Mouse (Mus musculus): ENCODE results near the gene Maml2.

Gene Maml2

DNA sequence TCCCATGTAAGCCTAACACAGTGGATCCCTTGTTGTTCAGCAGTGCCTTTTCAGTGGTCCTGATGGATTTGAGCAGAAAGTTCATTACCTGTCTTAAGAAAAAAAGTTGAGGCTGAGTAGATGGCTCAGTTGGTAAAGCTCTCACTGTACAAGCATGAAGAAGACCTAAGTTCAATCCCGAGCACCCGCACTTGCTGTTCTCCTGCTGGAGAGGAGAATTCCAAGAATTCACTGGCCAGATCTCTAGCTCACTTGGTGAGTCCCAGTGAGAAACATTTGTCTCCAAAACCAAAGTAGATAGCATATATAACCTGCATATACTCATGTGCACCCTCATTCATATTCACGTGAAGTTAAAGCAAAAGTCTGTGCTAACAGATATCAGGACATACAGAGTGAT, 8.7 kb downstream of the Maml2 start:
- POLR2A ChIA-PET, result no interaction called here
- CTCF ChIA-PET, result no interaction called here

DNA sequence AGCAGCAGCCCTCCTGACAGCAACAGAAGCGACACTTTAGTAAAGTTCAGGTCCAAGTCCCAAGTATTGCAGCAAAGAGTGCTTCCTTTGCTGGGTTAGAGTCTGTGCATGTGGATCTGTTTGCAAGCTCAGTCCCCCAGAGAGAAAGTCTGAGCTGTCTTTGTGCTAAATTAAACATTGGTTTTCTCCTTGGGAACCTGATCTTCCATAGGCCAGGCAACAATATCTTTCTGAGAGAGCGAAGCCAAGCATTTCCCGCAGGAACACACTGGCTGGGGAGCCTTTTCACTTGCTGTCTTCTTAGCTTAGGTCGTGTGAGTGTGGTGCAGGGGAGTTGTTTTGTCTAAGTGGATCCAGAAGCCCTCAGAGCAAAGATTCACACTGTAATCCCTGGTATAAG, 9.5 kb downstream of the Maml2 start:
- ChIA-PET POLR2A (no interaction called here), CTCF (interaction anchor here in 1 of 4 experiments (0.7 kb wide), 1 partner anchor 1463 kb away, joined by 3 read pairs; no protein-coding TSS in a partner anchor)

DNA sequence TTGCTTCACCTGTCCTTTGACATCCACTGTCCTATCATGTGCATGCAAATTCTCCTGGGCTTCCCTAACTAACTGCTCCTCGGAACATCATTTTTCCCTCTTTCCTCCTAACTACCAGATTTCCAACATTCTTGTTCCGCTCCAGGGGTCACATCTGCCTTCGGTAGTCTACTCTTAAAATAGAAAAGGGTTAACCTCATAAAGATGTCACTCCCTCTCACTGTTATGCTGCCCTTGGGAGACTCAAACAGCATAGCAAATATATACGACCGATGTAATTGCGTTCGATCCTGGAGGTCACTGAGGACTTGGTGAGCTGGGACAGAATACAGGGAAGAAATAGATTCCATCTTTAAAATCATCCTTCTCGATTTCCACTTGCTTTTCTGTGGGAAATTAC, 11.0 kb downstream of the Maml2 start:
- ChIA-PET POLR2A (interaction anchor here in 1 of 4 experiments (0.5 kb wide), 1 partner anchor 10 kb away, joined by 3 read pairs; no protein-coding TSS in a partner anchor), CTCF (interaction anchor here in 1 of 4 experiments (0.7 kb wide), 1 partner anchor 77 kb away, joined by 3 read pairs; no protein-coding TSS in a partner anchor)

DNA sequence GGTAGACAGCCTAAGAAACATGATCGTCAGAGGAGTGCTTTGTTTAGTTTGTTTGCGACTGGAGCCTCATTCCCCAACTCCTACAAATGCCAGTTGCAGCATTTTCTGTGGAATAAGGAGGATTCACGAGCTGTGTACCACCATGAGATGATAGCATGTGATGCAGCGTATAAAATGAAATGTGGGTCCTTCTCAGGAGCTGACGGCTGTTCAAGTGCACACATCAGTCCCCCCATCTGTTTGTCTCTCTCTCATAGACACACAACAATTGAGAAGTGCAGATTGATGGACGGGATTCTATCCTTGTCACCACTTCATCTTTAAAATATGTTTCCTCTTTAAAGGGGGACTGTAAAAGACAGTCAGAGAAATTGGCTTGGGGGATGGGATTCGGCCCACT, 12.1 kb downstream of the Maml2 start:
- CTCF ChIA-PET, result no interaction called here
- POLR2A ChIA-PET, result interaction anchor here in 1 of 4 experiments (0.7 kb wide), 1 partner anchor 390 kb away, joined by 3 read pairs; no protein-coding TSS in a partner anchor

DNA sequence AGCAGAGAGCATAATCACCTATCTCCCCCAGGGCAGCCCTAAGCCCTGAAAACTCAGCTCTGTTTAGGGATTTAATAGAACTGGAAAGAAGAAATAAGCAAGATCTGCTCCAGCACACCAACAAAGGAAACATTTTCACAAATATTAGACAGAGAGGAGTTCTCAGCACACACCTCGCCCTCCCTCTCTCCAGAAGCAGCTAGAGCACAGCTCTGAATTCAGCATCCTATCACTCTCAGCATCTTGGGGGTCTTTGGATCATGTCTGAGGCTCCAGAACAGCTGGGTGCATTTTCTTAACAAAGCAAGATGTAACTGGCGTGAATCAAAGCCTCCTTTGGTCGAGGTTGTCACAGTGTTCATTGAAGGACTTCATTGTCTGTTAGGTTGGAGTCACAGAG, 12.5 kb downstream of the Maml2 start:
- CTCF ChIA-PET, result no interaction called here
- POLR2A ChIA-PET, result interaction anchor here in 1 of 4 experiments (0.7 kb wide), 1 partner anchor 390 kb away, joined by 3 read pairs; no protein-coding TSS in a partner anchor

DNA sequence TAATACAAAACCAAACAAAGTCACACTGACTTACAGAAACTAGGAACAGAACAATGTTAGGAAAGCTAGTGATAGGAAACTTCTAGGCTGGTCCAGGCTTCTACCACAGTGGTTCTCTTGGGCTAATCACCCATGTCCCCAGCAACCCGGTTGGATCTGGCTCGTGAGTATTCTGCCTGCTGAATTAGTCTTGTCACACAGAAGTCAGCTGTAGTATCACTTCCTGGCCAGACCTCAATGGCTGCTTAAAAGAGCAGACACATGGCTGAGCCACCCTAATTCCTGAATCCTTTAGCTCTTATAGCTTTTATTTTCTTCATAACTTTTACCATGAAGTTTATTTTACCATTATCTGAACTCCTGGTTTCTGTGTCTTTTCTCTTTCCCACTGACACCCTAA, 13.3 kb downstream of the Maml2 start:
- CTCF ChIA-PET, result no interaction called here

DNA sequence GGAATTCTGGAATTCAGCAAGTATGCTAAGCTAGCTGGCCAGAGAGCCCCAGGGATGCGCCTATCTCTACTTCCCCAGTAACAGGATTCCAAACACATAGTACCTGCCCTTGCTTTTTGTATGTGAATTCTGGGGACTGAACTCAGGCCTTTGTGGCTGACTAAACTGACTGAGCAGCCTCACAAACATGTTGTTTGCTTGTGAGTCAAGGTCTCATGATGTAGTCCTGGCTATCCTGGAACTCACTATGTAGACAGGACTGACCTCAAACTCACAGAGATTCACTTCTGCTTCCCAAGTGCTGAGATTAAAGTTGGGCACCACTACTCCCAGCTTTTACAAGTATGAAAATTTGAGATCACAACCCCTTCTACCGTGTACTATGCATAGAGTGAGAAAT, 16.2 kb downstream of the Maml2 start:
- ChIA-PET POLR2A (interaction anchor here in 1 of 4 experiments (0.6 kb wide), 1 partner anchor 79 kb away, joined by 5 read pairs; no protein-coding TSS in a partner anchor), CTCF (no interaction called here)

More for the DNA sequence above, 13.3 kb downstream of the Maml2 start:
- POLR2A ChIA-PET, result no interaction called here

DNA sequence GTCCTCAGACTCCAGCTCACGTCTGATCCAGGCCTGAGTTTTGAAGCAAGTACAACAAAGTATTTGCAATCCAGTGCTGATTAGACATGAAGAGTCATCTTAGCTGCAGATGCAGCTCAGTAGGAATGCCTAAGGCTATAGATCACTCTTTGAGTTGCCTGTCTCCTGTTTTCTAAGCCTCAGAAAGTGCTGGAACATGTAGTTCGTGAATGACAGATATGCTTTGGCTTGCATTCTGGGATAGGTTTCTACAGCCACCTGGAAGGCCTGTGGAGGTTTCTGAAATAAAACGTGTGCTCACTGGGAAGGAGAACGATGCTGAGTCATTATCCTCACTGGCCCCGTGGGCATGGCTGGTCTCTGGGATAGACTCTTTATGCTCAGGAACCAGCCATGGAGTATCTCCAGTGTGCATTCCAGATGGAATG, 16.8 kb downstream of the Maml2 start:
- POLR2A ChIA-PET, result interaction anchor here in 1 of 4 experiments (0.6 kb wide), 1 partner anchor 80 kb away, joined by 5 read pairs; no protein-coding TSS in a partner anchor
- CTCF ChIA-PET, result no interaction called here

DNA sequence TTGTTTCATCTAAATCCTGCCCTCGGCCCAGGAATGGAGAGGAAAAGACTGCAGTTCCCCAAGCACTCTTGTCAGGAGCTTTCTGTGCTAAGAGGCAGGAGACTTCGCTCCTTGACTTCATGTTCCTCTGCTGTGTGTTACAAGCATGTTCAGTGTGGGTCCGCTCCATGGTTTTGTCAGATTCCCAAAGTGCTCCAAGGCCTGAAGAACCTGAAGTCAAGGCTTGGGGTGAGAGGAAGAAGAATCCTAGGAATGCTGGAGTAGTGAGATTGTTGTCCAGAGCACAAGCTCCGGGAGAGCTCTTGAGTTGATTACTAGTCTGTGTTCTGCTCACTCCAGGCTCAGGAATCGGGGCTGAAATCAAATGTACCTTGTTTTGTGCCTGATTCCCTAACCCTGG, 17.6 kb downstream of the Maml2 start:
- CTCF ChIA-PET, result no interaction called here

DNA sequence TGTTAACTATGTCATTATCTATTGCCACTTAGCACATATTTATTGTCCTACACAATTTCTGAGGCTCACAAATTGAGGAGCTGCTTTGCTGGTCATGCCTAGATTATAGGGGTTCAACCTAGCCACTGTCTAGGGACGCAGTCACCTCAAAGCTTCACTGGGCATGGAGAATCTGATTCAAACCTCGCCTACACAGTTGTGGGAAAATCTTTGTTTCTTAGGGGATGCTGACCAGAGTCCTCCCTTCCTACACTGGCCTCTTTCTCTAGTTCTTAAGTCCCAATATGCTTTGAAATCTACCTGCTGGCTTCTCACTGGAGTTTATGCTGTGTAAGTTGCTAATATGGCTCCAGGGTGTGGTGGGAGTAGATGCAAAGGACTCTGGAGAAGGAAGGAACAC, 21.8 kb downstream of the Maml2 start:
- CTCF ChIA-PET, result interaction anchor here in 1 of 4 experiments (0.8 kb wide), 1 partner anchor 22 kb away, joined by 3 read pairs; the partner anchor contains the start of gene Maml2
- POLR2A ChIA-PET, result interaction anchor here in 1 of 4 experiments (1.6 kb wide), 1 partner anchor 429 kb away, joined by 4 read pairs; no protein-coding TSS in a partner anchor

More for the DNA sequence above, 17.6 kb downstream of the Maml2 start:
- POLR2A ChIA-PET, result no interaction called here

DNA sequence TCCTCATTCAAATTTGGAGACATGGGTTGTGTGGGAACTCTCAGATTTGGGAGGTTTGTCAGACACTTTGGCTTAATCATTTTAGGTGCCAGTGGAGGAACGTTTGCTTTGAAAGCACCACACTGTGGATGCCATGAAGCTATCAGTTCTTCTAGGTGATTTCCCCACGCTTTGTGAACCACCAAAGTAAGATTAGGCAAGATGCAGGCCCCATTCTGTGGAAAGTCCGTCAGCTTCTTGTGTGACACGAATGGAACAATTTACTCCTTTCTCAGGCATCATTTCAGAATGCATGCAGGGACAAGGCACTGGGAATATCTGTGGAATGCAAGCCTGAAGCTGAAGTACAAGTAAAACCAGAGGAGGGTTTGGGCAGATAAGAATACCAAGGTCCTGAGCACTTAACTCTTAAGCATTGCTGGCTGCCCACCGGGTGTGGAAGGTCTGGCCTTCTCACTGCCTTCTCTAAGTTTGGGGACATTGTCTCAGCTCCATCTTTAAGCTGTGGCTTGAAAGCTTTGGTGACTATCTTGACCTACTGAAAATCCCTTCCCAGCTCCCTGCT, 23.1 kb downstream of the Maml2 start:
- CTCF ChIA-PET, result no interaction called here

DNA sequence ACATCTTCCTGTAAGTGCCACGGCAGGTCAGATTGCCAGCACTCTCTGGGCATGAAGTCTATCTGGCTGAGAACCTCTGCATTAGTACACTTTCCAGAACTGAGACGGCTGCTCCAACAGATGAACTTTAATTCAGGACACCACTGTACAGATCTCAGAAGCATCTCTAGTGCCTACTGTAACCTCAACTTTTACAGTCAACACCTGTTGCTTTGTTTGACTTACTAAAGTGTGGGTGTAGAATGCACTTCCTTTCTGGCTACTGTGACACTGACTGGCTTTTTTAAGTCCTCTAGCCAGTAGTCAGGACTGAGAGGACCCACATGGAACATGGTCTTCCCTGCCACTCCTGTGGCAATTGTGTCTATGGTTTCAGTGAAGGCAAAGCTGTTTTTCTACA, 25.3 kb downstream of the Maml2 start:
- POLR2A ChIA-PET, result no interaction called here
- CTCF ChIA-PET, result no interaction called here

More for the DNA sequence above, 23.1 kb downstream of the Maml2 start:
- POLR2A ChIA-PET, result no interaction called here

DNA sequence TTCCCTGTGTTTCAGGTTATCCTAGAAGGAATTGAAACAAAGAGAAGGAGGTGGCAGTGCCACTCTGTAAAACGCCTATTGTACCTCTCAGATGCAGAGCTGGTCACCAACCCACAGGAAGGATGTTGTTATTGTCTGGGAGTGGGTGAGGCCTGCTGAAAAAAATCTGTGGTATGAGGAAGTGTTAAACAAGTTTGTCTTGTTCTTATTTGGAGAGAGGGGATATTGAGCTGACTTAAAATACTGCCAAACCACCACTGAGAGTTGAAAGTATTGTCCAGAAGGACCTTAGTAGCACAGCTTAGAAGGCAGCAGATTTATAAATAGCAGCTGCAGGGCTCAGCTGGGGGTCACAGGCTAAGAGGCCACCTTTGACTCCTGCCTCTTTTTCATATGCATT, 25.9 kb downstream of the Maml2 start:
- POLR2A ChIA-PET, result no interaction called here

DNA sequence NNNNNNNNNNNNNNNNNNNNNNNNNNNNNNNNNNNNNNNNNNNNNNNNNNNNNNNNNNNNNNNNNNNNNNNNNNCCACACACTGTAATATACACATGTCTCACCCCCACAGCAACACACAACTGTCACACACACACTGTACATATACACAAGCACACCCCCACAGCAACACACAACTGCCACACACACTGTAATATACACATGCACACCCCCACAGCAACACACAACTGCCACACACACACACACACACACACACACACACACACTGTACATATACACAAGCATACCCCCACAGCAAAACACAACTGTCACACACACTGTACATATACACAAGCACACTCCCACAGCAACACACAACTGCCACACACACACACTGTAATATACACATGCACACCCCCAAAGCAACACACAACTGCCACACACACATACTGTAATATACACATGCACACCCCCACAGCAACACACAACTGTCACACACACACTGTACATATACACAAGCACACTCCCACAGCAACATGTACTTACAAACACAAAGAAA, 116.5 kb downstream of the Maml2 start:
- CTCF ChIA-PET, result no interaction called here

More for the DNA sequence above, 25.9 kb downstream of the Maml2 start:
- CTCF ChIA-PET, result no interaction called here

DNA sequence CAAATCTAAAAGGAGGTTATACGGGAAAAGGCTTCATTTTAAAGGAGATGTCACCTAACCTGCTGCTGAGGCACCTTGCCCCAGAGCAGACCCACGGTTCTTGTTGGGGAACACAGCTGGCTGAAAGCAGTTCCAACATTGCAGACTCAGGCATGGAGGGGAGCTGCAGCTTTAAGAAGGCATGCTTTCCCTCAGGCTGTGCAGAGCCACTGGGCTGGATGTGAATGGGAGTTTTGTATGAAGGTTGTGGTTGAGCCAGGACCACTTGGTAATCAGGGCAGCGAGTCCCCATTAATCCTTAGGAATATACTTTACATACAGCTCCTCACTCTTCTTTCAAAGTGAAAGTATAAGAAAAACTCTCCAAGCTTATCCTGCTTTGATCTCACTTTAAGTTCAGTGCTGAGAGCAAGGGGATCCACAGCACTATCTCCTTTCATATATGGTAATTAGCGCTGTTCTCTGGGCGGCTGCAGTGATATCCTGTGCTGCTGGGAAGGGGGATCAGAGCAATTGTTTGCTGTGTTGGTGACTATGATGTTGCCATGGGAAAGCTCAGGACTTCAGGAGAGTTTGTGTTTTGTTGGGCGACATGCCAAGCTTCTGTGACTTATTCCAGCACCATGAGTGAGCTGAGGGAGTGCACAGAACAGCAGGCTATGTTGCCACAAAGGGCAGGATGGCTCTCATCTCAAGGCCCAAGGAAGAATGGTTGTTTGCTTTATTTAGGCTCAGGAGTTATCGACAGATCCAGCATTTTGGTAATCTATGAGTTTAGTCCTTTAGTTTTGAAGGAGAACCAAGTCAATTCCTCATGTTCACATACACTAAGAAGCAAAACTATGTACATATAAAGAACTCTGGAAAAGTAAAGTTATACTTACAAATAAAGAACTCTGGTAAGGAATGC, 127.5 kb downstream of the Maml2 start:
- CTCF ChIA-PET, result interaction anchor here in 1 of 4 experiments (1.1 kb wide), 1 partner anchor 194 kb away, joined by 3 read pairs; no protein-coding TSS in a partner anchor
- POLR2A ChIA-PET, result no interaction called here

More for the DNA sequence above, 116.5 kb downstream of the Maml2 start:
- POLR2A ChIA-PET, result no interaction called here

DNA sequence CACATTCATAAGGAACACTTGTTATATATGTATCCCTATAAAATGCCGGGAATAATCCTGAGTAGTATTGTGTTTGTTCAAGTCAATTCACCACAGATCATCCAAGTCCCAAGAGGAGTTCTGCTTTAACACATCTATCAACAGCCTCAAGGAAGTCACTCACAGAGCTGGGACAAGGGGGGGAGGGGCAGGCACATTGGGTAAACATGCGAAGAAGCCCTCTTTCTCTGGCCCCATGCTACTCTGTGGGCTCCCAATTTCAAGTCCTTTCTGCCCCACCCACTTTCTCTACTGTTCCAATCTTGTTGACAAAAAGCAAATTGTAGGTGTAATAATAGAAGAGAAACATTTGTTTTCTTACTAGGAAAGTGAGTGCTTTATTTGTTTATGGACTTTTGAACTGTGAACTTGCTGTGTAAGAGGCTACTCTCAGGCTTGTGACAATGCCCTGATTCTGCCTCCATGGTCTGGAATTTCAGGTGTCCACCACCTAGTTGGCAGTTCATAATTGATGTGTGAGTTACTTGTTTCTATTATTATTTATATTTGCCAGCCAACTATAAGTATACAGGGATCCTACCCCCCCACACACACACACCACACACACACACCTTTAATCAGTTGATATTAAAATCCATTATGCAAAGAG, 131.8 kb downstream of the Maml2 start:
- ChIA-PET CTCF (no interaction called here), POLR2A (no interaction called here)

DNA sequence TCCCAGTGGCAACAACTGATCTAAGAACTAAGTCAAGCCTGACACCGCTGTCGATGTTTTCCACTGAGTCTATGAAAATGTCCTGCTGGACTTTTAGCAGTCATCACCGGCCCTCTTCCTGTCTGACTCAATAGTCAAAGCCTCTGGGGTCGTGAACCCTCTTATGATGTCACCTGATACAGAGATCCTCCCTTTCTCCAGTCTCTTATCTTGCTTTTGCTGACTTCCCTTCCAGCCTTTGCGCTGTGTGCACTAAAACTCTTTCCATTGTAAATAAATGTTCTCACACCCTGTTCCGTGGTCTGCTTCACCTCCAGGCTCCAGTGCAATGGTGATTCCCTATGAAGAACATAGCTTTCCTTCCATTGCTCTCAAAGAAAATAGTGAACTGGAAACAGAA, 132.5 kb downstream of the Maml2 start:
- ChIA-PET CTCF (no interaction called here), POLR2A (no interaction called here)

DNA sequence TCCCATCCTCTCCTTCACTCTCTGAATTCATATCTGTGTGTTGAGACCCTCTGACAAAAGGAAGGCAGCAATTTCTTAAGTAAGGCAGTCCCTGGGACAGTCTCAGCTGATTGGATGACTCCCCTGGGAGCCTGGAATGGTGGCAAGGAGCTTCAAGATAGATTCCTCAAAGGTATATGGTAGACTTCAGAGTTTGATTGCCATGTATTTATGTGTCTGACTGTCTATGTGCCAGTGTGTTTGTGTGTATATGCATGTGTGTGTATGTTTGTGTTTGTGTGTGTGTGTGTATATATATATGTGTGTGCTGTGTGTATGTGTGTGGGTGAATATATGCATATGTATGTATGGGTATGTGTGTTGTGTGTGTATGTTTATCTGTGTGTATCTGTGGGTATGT, 133.0 kb downstream of the Maml2 start:
- POLR2A ChIA-PET, result no interaction called here
- CTCF ChIA-PET, result no interaction called here

DNA sequence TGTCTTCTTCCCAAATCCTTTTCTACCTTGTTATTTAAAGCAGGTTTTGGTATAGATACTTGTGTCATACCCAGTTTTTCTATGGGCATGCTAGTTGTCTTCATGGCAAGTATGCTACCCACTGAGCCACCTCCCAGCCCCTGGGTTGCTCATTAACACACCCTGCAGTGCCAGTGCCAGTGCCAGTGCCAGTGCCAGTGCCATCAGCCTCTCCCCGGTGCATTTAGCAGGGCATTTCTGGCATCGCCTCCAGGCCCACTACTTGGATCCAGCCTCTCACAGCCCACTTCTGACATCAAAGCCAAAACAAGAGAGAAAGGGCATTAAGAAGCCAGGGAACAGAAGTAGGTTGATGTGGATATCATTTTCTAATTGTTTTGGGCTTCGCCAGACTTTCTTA, 133.9 kb downstream of the Maml2 start:
- ChIA-PET CTCF (no interaction called here), POLR2A (no interaction called here)

Measured in embryonic stem cell, embryonic (primary cell).